Mouse (Mus musculus) megakaryocyte, adult 5-6 weeks (primary cell): ENCODE data around the gene Fbf1. TPM values are rescaled to one million over a fixed set of nuclear protein-coding genes. Genes with fewer than 3 reads are reported as not detected.
"Not testable (repeated sequence)": the region's sequence is repeated elsewhere in the genome, so short reads cannot be mapped to it uniquely, and the experiment has no call there.

Experiments used
- ATAC-seq: 2 replicates; pipeline ENCODE4 v1.8.0; 2016; ENCODE audit warnings: mild to moderate bottlenecking, inconsistent platforms; ENCODE audit not compliant: poor library complexity, severe bottlenecking
- total RNA-seq, 2 experiments: library from RNA; stranded (forward) in 1 of 2; stranded (reverse) in 1 of 2; fragments of 153-499, 151-499 nt in 1 of 2; fragments of 221-1000, 200-1000 nt in 1 of 2; gene quantifications; 2 replicates each; pipeline versions ENCODE4 v1.2.3 to v1.2.4; 2015 to 2017

Gene Fbf1
- total RNA-seq, 2 experiments from 2014 or later, result 2.9 to 5.7 TPM

DNA sequence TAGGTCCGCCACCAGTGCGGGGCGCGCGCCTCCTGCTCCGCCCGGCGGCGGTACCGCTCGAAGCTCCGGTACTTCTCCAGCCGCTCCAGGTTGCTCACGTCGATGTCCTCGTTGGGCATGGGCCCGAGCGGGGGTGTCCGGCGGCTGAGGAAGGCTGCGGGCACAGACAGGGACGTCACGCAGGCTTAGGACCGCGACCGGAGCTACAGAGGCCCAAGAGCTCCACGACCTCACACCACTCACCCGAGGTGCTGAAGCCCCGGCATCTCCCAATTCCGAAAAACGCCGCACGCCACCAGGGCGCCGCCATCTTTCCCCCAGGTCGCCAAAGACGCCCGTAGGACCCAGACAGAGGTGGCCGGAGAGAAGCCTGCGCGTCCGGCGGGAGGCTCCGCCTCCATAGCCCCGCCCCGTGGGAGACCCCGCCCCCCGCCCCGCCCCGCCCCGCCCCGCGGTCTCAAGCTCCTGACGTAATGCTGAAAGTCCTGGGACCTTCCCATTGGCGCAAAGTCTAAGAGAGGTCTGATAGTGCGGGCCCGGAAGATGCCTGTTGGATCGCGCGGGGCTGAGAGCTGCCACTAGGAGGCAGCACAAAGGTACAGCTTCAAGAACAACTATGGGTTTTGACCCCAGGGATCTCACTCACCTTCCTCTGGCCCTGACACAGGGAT, 29.4 kb downstream of the Fbf1 start, which contains the start of gene Mrpl38:
TSS of gene Mrpl38 (minus strand) at position 401 of the 671 bp plus-strand sequence.
- peak; percentile 93 for ATAC-seq

DNA sequence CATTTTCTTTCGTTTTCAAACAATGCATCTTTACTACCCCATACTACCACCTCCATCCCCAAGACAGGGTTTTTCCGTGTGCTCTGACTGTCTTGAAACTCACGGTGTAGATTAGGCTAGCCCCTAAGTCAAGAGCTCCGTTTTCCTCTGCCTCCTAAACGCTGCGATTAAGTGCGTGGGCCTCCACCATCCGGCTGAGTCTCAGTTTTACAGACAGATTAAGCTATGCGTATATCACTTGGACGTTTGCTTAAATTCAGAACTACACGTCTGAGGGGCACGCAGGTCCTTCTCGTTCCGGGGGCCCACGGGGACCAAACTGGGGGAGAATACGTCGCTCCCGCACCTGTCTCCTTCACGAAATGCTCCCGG, 29.9 kb downstream of the Fbf1 start:
- no peak for ATAC-seq

DNA sequence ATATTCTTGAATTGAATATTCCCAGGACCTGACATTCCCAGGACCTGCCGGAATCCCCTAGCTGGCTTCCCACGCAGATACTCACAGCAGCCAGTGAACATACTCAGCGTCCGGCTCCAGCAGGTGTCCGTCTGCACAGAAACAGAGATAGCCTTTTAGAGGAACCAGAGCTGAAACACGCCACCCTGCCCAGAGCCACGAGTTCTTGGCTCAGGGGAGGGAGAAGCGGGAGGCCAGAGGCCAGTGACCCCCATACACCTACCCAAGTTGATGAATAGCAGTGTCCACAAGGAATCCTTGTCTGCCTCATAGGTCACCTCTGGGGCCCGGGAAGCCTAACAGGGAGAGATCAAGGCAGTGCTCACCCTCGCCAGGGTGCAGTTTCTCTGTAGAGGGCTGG, 33.8 kb downstream of the Fbf1 start:
- no peak for ATAC-seq

GRCm38 (mm10) chr11:116133497-116133896, 34.5 kb downstream of the Fbf1 start:
- ATAC-seq, result no peak

DNA sequence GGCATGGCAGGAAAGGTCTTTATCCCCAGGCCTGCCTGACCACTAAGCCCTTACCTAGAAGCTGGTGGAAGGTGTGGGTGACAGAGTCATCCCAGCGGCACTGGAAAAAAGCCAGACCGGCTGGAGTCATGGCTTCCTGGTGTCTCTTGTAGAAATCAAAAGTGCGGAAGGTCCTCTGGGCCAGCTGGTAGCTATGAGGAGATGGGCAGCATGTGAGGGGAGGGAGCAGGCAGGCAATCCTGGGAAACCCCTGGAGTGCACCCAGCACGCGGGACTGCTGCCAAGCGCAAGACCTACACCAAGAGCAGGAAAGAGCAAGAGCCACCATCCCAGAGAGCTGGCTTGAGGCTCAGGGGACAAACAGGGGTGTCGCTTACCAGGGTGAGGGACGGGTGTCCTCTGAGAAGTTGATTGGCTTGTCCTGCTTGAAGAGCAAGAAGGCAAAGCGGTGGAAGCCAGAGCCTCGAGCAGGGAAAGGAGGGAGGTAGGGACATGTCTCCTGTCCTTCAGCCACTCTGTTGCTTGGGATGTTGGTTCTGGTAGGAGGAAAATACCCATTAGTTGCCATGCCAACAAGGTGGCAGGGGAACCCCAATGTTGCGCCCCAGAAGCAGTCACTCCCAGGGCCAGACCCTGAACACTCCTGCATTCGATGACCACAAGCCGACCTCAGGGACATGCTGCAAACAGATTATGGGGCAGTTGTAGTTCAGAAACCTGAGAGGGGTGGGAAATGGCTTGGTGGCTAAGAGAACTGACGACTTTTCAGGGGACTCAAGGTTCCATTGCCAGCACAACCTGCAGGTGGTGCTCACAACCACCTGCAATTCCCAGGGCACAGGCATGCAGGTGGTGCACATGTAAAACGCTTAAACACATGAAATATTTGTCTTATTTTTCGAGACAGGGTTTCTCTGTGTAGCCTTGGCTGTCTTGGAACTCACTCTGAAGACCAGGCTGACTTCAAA, 35.3 kb downstream of the Fbf1 start:
- no peak for ATAC-seq

DNA sequence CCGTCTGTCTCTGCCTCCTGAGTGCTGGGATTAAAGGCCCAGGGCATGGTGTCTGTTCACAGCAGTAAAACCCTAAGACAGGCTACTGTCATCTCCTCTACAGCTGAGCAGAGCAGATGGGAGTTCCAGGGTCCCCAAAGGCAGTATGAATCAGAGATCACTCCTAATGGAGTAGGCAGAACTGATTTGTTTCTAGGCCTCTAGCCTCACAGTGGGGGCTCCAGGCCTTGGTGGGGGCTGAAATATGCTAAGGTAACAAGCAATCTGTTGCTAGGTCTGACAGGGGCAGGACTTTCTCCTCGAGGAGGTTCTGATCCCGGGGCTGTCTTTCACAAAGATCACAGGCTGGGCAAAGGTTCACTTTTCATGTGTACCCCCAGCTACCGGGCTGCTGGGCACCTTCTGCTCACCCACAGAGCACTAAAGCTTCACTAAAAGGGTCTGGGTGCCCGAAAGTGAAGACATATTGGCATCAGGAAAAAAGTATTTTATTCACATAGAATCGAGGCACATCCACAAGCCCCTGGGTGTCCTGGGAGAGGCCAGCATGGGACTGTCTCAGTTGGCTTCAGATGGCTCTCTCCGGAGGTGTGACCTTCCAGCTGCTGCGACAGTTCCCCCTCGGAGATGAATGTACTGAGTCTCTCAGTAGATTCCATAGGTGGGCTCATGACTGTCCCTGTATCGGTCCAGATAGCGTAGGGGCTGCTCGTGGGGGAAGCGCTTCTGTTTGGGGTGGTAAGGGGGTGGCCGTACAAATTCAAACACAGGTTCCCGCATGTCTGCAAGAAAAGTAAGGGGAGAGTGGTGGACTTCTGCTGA, 36.4 kb downstream of the Fbf1 start:
- ATAC-seq, result no peak

DNA sequence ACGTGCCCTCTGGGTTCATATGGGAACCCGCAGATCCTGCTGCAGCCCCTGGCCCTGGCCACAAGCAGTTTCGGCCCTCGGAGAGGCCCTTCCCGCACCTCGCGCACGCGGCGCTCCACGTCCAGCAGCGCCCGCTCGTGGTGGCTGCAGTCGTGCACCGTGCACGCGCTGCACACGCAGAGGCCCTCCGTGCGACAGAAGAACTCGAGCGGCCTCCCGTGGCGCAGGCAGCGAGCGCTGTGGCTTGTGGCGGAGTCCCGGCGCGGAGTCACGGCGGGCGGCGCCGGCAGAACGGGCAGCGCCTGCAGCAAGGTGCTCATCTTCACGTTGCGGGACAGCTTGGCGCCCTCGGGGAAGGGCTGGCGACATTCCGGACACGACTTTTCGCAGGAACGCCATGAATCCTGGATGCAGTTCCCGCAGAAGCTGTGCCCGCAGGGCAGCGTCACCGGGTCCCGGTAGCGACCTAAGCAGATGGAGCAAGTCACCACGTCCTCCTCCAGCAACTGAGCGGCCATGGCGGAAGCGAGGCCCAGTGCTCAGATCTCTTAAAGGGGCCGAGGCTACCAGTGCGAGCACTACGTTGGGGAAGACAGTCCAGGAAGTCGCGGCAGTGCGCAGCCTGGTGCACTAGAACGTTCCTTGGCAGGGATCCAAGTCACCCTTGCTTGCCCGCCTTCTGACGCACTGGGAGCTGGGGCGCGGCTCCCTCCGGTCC, 37.3 kb downstream of the Fbf1 start, which contains the start of gene Trim65:
TSS of gene Trim65 (minus strand) at position 641 of the 718 bp plus-strand sequence.
- peak; percentile 85 for ATAC-seq

DNA sequence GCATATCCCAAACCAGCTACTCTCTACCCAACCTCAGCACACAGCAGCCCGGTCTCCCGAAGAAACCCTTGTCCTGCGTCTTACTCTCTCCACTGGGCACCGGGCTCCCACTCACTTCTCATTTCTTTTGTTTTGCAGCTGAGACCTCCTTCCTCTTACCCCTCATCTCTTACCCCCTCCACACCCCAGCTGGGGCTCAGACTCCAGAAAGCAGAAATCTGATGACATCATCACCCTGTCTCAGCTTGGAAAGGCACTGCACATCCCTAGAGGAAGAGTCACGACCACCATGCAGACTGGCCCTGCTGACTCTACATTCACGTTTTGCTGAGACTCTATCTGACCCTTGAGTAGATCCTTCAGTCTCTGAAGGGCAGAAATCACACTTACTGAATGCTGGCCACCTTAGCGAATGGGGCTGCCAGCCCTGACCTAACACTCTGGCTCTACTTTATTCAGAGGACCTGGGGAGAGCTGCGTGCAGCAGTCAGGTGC, 37.9 kb downstream of the Fbf1 start:
- ATAC-seq, result peak; percentile 31

DNA sequence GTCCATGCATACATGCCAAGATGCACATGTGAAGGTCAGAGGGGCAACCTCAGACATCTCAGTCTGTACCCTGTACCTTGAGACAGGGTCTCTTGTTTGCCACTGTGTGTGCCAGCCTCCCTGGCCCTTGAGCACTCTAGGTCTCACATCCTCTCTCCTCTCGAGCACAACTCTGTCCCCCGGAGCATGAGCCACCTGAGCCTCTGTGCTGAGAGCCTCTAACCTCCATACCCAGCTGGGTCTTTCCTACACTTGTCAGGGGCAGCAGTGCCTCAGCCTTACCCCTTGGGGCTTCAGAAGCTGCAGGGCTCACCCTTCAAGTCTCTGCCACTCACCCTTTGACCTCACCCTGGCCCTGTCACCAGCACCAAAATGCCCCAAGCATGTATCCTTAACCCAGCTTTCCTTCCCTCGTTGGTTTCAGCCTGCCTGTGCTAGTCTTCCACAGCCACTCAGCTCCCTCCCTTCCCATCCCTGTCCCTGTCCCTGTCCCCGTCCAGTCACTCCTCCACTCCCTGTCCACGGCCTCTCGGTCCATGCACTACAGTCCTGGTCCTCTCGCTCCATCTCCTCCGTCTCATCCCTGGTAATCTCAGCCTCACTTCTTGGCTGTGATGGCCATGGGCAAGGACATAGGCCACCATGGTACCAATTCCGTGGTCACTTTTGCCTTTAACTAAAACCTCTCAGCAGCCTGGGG, 38.7 kb downstream of the Fbf1 start:
- no peak for ATAC-seq

DNA sequence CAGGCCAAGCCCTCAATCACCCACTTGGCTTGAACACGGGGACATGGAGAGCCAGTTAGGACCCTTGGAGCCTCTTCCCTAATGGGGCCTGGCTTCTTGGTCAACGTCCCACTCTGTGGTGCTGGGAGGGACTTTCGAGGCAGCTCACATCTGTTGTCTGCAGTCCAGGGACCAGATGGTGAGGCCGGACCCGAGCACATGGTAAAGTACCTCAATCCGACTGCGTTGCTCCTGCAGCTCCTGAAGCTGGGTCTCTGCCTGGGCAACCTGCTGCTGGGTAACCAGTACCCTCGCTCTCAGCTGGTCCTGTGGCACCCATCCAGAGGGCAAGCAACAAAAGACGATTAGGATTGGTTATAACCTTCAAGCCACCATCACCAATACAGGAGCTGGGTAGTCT, 40.0 kb downstream of the Fbf1 start:
- no peak for ATAC-seq

- ATAC-seq, result no peak
These were observed 40.6 kb downstream of the Fbf1 start, which contains the start of gene Trim47 for GRCm38 (mm10) chr11:116127156-116127980. Gene Trim47 (minus strand): TSS chr11:116127210.

DNA sequence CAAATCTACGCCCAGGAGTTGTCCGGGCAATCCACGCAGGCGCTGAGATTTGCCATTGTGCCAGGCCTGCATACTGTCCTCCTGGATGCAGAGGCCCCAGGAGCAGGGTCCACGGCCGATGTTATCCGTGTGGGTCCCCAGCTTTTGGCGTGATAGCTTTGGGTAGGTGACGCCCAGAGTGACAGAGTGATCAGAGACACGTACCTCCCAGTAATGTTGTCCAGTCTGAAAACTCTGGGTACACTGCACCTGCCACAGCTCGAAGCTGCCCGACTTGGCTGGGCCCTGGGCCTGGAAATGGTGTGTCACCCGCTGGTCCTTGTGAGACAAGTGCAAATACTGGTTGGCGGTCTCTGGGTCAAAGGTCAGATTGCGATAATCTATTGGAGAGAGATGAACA, 41.7 kb downstream of the Fbf1 start:
- no peak for ATAC-seq

- not testable (repeated sequence) for ATAC-seq
These were observed 46.2 kb downstream of the Fbf1 start for GRCm38 (mm10) chr11:116121731-116122245.

- no peak for ATAC-seq
These were observed 50.1 kb downstream of the Fbf1 start for GRCm38 (mm10) chr11:116117819-116118218.

GRCm38 (mm10) chr11:116117241-116117640, 50.7 kb downstream of the Fbf1 start:
- ATAC-seq, result no peak

DNA sequence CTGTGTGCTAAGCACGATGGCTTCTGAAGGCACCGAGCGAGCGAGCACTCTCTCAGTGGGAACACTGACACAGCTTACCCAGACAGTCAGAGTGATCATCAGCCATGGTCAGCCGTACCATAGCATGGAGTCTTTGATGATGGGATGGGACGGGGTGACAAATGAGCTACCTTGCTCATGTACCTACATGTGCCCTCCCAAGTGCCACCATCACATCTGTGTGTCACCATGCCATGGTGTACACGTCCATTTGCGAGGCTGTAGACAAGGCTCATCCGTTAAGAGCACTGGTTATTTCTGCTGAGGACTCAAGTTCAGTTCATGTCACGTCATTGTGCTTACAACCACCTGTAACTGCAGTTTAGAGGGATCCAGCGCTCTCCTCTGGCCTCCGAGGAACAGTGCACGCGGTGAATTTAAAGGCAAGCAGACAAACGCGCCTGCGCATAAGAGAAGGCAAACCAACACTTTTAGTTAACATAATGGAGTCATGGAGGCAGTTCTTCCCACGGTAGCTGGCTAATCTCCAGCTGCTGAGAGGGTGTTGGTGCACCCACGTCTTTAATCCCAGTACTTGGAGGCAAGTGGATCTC, 56.3 kb downstream of the Fbf1 start:
- ATAC-seq, result no peak

- ATAC-seq, result no peak
These were observed 56.9 kb downstream of the Fbf1 start for GRCm38 (mm10) chr11:116111067-116111466.

DNA sequence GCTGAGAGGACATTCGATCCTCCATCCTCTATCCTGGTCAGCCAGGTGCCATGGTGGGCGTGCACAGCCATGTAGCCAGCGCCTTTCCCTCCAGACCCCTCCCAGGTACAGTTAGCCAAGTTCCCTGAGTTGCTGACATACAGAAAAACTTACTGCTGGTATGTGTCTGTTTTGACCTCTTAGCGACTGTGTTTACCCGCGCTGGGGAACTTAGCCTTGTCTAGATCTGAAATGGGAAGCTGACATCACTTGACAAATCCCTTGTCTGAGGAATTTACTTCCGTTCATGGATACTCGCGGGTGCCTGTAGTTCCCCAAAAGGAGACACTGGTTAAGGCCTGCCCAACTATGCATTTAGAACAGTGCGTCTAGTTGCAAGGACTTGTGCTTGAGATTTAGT, 57.4 kb downstream of the Fbf1 start:
- ATAC-seq, result peak; percentile 60
